Mouse (Mus musculus) liver, embryonic 13.5 days (tissue): Measurements from ENCODE around the gene Rfx1. TPM values are rescaled to one million over a fixed set of nuclear protein-coding genes. Genes with fewer than 3 reads are reported as not detected.

Source experiments
- ATAC-seq: fragments of 200-750 bp; cut with Nextera tagmentation; 2 replicates; pipeline ENCODE4 v1.8.0; 2017; ENCODE audit warnings: low read depth, mild to moderate bottlenecking, moderate number of reproducible peaks, moderate library complexity
- DNase-seq: peaks from one replicate; pipeline ENCODE4 v3.0.0; 2022
- H3K27ac ChIP-seq: fragments of 300-500 bp; sonication (generic); 2 replicates; pipeline ENCODE4 v1.5.1; 2015; ENCODE audit warnings: moderate library complexity, mild to moderate bottlenecking, inconsistent platforms
- H3K27me3 ChIP-seq: fragments of 300-500 bp; sonication (generic); 2 replicates; pipeline ENCODE4 v1.6.1; 2015; ENCODE audit warnings: mild to moderate bottlenecking, inconsistent platforms
- H3K36me3 ChIP-seq: fragments of 300-500 bp; sonication (generic); 2 replicates; pipeline ENCODE4 v1.6.1; 2015; ENCODE audit warnings: mild to moderate bottlenecking, inconsistent platforms
- H3K4me1 ChIP-seq: fragments of 300-500 bp; sonication (generic); replicated peaks from 2 replicates; pipeline ENCODE4 v1.6.1; 2015; ENCODE audit warnings: inconsistent platforms
- H3K4me2 ChIP-seq: fragments of 300-500 bp; sonication (generic); 2 replicates; pipeline ENCODE4 v1.6.1; 2015; ENCODE audit warnings: inconsistent platforms, mild to moderate bottlenecking, moderate library complexity
- H3K4me3 ChIP-seq: fragments of 300-500 bp; sonication (generic); replicated peaks from 2 replicates; pipeline ENCODE4 v1.5.1; 2015; ENCODE audit warnings: mild to moderate bottlenecking, inconsistent platforms
- H3K9ac ChIP-seq: fragments of 300-500 bp; sonication (generic); 2 replicates; pipeline ENCODE4 v1.6.1; 2015; ENCODE audit warnings: mild to moderate bottlenecking, inconsistent platforms
- H3K9me3 ChIP-seq: fragments of 300-500 bp; sonication (generic); replicated peaks from 2 replicates; pipeline ENCODE4 v1.6.1; 2016; ENCODE audit warnings: inconsistent platforms
- WGBS: fragments of 180-500 bp; shearing (Covaris S2); methylation state at CpG from one replicate; pipeline ENCODE4 v1.1.7; 2015; ENCODE audit not compliant: insufficient replicate concordance; 5-methylcytosine and 5-hydroxymethylcytosine counted together
- polyA plus RNA-seq: library from polyadenylated mRNA; unstranded; fragments of >200 nt; fragmentation: Nextera tagmentation; extraction: Ambion mirVana; gene quantifications from 2 replicates; pipeline ENCODE4 v1.2.1, GENCODE M21; 2015

The Rfx1 gene
- polyA plus RNA-seq, 1 experiment from 2014 or later = 2.4 TPM

DNA sequence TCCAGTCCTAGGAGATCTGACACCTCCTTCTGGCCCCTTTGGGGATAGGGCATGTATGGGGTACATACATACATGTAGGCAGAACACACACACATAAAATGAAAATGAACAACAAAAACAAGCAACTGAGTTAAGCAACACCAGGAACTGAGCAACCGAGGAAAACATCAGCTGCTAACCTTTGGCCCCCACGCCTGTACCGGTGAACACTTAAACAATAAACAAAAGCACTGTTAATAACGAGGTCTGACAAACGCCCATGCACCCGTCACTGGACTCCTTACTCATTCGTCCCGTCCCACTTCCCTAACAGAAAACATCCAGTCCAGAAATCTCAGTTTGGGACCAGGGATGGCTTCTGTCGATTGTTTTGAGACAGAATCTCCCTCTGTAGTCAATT lies 22.6 kb downstream of the Rfx1 start:
- H3K36me3 ChIP-seq = peaks cover 59% of the 10 kb centered on the region
- 73% methylated on average over 9 of the region's 9 CpGs for WGBS
- H3K4me1 ChIP-seq = peaks cover 4% of the 10 kb centered on the region; the same call in 1 of the 2 replicates
- DNase-seq (no peak), ATAC-seq (no peak)
- no peak overlapping the region for H3K27ac ChIP-seq
- H3K4me3 ChIP-seq = no peak overlapping the region
- H3K9ac ChIP-seq = no peak overlapping the region
- H3K9me3 ChIP-seq = no peaks in the 10 kb centered on the region
- H3K4me2 ChIP-seq = no peak overlapping the region
- H3K27me3 ChIP-seq = no peaks in the 10 kb centered on the region

DNA sequence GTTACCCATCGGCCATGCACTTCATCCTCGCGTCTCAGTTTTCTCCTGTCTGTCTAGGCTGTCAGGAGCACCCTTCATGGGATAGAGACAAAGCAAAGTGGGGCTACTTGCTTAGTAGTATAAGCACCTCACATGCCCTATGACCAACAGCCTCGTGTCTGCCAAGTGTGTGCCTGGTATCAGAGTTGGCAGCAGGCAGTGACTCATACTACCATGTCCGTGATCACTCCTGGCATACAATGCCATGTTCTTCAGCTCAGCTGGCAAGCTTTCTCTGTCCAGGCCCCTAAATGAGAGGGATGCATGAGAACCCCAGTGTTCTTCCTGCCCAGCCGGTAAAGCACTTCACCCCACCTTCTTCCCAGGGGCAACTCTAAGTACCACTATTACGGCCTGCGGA lies 24.0 kb downstream of the Rfx1 start:
- WGBS = 83% methylated on average over 8 of the region's 8 CpGs
- H3K27me3 ChIP-seq = no peaks in the 10 kb centered on the region
- H3K4me3 ChIP-seq = no peak overlapping the region
- H3K4me2 ChIP-seq = no peak overlapping the region
- no peak overlapping the region for H3K9ac ChIP-seq
- no peak for ATAC-seq
- no peak for DNase-seq
- peaks cover 64% of the 10 kb centered on the region for H3K36me3 ChIP-seq
- no peaks in the 10 kb centered on the region for H3K4me1 ChIP-seq
- no peaks in the 10 kb centered on the region for H3K9me3 ChIP-seq
- H3K27ac ChIP-seq = no peak overlapping the region

DNA sequence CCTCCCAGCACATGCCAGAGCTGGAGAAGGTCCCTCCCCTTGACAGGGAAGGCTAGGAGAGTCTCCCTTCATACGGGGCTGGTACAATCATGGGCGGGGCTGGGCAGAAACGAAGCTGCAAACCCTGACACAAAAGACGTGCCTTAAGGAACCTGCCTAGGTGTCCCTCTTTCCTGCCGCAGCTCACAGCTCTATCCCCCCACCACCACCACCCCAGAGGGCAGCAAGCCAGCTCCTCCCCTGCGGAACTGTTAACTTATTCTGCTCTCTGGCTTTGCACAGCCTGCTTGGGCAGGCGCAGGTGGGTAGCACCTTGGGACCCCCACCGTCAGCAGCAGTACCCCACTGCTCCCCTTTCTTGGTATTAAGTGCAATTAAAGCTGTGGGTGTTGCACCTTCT lies 29.4 kb downstream of the Rfx1 start:
- DNase-seq (no peak), ATAC-seq (no peak)
- H3K4me3 ChIP-seq = no peak overlapping the region
- 64% methylated on average over 8 of the region's 8 CpGs for whole genome bisulfite sequencing
- H3K4me2 ChIP-seq = no peak overlapping the region
- H3K27ac ChIP-seq = no peak overlapping the region
- H3K27me3 ChIP-seq = no peaks in the 10 kb centered on the region
- H3K9ac ChIP-seq = no peak overlapping the region
- no peaks in the 10 kb centered on the region for H3K4me1 ChIP-seq
- H3K36me3 ChIP-seq = peaks cover 81% of the 10 kb centered on the region
- no peaks in the 10 kb centered on the region for H3K9me3 ChIP-seq

DNA sequence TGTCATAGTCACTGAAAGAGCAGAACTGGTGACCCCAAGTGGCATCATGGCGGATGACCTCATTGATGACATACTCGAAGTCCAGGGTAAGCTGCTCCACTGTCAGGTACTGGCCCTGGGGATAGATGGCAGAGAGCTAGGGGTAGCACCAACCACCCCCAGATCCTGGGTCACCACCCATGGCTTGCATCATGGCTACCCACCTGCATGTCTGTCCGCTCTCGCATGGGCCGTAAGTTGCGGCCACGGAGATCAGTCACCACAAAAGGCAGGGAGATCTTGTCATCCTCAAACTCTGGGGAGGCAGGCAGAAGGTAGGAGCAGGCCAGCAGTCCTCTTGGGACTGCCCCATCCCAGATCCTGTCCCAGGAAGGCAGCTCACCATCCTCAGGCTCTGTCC lies 31.7 kb downstream of the Rfx1 start:
- no peak overlapping the region for H3K9ac ChIP-seq
- peaks cover 11% of the 10 kb centered on the region for H3K4me1 ChIP-seq
- H3K27ac ChIP-seq = no peak overlapping the region
- ATAC-seq = no peak
- no peaks in the 10 kb centered on the region for H3K27me3 ChIP-seq
- 89% methylated on average over 7 of the region's 7 CpGs for WGBS
- no peak overlapping the region for H3K4me2 ChIP-seq
- H3K4me3 ChIP-seq = no peak overlapping the region
- H3K36me3 ChIP-seq = peaks cover 79% of the 10 kb centered on the region
- DNase-seq = no peak
- H3K9me3 ChIP-seq = no peaks in the 10 kb centered on the region

DNA sequence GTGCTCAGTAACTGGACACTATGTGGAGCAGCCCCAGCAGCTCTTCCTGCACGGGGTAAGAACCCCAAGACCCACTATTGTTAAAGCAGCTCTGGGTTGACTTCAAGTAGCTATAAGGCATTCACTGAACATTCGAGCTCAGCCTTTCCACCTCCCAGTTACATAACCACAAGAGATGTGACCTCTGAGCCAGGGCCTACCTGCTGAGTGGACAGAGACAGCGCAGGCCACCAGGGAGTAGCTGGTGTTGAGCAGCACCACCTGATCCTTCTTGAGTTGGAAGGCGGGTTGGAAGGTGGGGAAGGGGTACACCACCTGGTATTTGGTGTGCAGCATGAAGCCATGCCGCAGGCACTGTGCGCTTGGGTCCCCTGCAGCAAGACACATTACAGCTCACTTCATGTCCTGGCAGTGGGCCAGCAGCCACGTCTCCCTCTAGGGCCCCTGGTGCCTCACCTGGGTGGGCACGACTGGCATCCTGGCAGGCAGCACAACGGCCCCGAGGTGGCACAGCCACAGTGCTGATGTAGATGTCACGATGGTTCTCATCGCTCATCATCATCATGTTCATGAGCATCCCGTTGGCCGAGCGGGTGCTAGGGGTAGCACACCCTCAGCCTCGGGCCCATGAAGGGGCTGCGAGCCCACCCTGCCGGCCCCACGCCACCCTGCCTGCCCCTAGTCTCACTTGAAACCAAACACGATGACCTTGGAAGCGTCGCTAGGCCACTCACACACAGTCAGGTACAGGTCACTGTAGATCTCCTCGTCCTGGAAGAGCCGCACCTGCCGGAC lies 35.0 kb downstream of the Rfx1 start:
- no peak overlapping the region for H3K4me2 ChIP-seq
- peaks cover 50% of the 10 kb centered on the region for H3K36me3 ChIP-seq
- H3K27ac ChIP-seq = no peak overlapping the region
- no peak overlapping the region for H3K4me3 ChIP-seq
- no peaks in the 10 kb centered on the region for H3K27me3 ChIP-seq
- no peaks in the 10 kb centered on the region for H3K9me3 ChIP-seq
- DNase-seq (no peak), ATAC-seq (no peak)
- 83% methylated on average over 25 of the region's 25 CpGs for whole genome bisulfite sequencing
- H3K9ac ChIP-seq = no peak overlapping the region
- H3K4me1 ChIP-seq = peaks cover 33% of the 10 kb centered on the region

DNA sequence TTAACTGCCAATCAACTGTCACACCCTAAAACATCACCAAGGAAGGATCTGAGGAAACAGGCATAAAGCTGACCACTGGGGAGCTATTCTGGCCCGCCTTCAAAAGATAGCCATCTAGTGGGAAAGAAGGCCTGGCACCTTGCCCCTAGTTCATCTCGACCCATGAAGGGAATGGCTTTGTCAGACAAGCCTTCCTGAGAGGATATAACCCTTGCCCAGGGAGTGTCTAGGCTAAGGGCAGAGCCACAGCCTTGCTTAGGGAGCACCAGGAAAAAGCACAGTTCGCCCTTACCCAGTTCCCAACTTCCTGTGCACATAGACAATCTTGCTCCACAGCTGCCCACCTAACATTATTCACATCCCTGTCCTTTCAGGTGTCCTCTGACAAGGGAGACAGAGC lies 37.0 kb downstream of the Rfx1 start:
- H3K9ac ChIP-seq = peak overlapping the region; percentile 81
- H3K4me3 ChIP-seq = peak overlapping the region; percentile 76
- H3K27ac ChIP-seq = peak overlapping the region; percentile 70
- peak overlapping the region; percentile 92 for H3K4me2 ChIP-seq
- H3K9me3 ChIP-seq = no peaks in the 10 kb centered on the region
- H3K27me3 ChIP-seq = no peaks in the 10 kb centered on the region
- peaks cover 33% of the 10 kb centered on the region for H3K4me1 ChIP-seq
- ATAC-seq = no peak
- 39% methylated on average over 3 of the region's 3 CpGs for WGBS
- H3K36me3 ChIP-seq = peaks cover 31% of the 10 kb centered on the region
- DNase-seq = no peak

DNA sequence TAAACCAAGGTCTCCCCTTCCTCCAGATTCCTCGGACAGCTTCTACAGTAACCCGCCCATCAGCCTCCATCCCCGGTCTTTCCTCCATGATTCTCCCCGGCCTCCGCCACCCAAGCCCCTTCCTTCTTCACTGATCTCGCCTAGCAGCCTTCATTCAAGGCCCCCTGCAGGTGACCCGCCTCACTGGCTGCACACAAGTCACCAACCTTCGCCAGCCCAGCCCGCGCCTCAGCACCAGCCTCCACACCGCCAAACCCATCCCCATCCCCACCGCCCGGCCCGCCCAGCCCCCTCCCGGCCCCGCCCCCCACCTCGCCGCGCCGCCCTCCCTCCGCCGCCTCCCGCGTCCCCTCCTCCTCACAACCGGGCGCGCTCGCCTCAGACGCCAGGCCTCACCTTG lies 37.6 kb downstream of the Rfx1 start:
- ATAC-seq = peak; percentile 71
- WGBS = under 1% methylated on average over 28 of the region's 29 CpGs

DNA sequence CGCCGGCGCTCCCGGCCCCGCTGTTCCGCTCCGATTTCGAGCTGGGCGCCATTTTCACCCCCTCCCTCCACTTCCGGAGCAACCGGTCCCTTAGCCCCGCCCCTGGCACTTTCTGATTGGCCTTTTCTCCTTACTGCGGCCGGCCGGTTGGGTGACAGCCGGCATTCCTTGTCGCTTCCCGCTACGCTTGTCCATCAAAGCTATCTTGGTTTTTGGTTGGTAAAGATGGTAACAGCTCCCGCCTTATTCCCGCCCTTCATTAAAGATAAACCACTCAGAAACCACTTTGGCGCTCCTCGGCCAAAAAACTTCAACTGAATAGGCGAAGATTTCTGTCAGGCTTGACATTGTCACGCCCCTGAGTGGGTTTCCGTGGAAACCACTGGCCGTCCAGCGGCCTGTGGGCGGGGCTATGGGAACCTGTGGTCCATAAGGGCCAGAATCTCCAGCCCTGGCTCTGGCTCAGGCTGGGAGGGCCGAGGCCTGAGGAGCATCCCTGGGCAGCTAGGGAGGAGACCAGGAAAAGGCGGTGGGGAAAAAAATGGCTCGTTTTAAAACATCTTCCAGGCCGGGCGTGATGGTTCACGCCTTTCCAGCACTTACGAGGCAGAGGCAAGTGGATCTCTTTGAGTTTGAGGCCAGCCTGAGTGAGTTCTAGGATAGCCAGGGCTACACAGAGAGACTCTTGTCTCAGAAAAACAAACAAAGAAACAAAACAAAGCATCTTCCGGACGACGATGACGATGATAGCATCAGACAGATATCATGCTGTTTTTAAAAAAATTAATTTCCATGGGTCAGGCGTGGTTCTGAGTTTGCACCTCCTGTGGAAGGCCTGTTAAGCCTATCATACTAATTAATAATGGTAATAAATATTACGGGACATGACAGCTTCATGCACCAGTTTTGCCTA lies 38.3 kb downstream of the Rfx1 start, which contains the start of gene Dcaf15:
TSS of gene Dcaf15 (minus strand) at position 72 of the 913 bp plus-strand sequence.
- ATAC-seq (peak; percentile 96), DNase-seq (peak; percentile 97)
- no peaks in the 10 kb centered on the region for H3K27me3 ChIP-seq
- H3K4me1 ChIP-seq = peaks cover 33% of the 10 kb centered on the region
- H3K4me2 ChIP-seq = peak within 1 kb of the TSS; percentile 92
- H3K9me3 ChIP-seq = no peaks in the 10 kb centered on the region
- WGBS = 7% methylated on average over 42 of the region's 42 CpGs
- H3K9ac ChIP-seq = peak within 1 kb of the TSS; percentile 81
- H3K36me3 ChIP-seq = peaks cover 22% of the 10 kb centered on the region
- peak within 1 kb of the TSS; percentile 70 for H3K27ac ChIP-seq
- H3K4me3 ChIP-seq = peak within 1 kb of the TSS; percentile 76

More for the DNA sequence above, 37.6 kb downstream of the Rfx1 start:
- peak overlapping the region; percentile 70 for H3K27ac ChIP-seq
- peak overlapping the region; percentile 92 for H3K4me2 ChIP-seq
- peak overlapping the region; percentile 76 for H3K4me3 ChIP-seq
- H3K9ac ChIP-seq = peak overlapping the region; percentile 81
- no peaks in the 10 kb centered on the region for H3K9me3 ChIP-seq
- DNase-seq = peak; percentile 63
- H3K36me3 ChIP-seq = peaks cover 26% of the 10 kb centered on the region
- peaks cover 33% of the 10 kb centered on the region for H3K4me1 ChIP-seq
- no peaks in the 10 kb centered on the region for H3K27me3 ChIP-seq

DNA sequence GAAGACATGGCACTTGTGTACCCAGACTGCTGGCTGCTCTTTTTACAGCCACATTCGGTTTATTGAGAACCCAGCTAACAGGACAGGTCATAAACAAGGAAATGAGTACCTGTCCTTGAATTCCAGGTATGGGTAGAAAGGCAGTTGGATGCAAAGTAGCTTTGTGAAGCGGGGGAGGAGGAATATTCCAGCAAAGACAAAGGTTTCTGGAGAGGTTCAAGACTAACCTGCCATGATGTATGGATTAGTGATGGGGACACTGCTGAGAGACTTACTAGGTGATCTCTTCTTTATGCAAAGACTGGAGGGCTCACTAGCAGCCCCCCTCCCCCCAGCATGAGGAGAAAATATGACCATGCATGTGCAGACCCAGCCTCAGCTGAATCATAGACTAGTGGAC lies 39.0 kb downstream of the Rfx1 start:
- Histone ChIP-seq H3K4me2 (peak overlapping the region; percentile 74), H3K27ac (no peak overlapping the region), H3K9me3 (no peaks in the 10 kb centered on the region), H3K9ac (peak overlapping the region; percentile 57; the same call in 1 of the 2 replicates), H3K27me3 (no peaks in the 10 kb centered on the region), H3K4me3 (peak overlapping the region; percentile 76), H3K36me3 (peaks cover 20% of the 10 kb centered on the region), H3K4me1 (peaks cover 33% of the 10 kb centered on the region)
- no peak for ATAC-seq
- DNase-seq = no peak
- WGBS = 70% methylated on average over 2 of the region's 2 CpGs

DNA sequence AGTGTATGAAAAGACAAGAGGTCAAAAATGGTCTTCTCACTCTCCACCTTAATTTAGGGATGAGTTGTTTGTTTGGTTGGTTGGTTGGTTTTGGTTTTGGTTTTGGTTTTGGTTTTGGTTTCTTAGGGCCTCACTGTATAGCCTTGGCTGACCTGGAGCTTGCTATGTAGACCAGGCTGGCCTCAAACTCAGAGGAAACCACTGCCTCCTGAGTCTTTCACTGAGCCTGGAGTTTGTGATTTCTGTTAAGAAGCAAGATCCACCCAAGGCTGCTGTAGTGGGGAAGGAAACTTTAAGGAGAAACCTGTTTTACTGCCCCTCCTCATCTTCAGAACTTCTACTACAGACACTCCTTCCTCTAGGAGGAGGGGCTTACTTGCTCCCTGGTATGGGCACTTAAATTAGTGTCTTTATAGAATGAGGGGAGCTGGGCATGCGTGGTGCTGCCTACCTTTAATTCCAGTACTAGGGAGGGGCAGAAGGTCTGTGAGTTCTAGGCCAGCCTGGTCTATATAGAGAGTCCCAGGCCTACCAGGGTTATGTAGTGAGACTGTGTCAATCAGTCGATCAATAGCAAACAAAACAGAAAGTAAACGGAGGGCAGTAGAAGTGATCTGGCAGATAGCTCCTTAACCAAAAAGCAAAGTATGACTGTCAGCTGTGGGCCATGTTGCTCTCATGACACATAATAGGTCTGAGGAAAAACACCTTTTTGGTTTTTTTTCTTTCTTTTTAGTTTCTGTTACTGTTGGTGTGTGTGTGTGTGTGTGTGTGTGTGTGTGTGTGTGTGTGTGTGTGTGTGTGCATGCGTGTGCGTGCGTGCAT lies 39.8 kb downstream of the Rfx1 start:
- no peak overlapping the region for H3K4me2 ChIP-seq
- H3K27me3 ChIP-seq = no peaks in the 10 kb centered on the region
- H3K9ac ChIP-seq = no peak overlapping the region
- peaks cover 33% of the 10 kb centered on the region for H3K4me1 ChIP-seq
- H3K27ac ChIP-seq = no peak overlapping the region; the same call in 1 of the 2 replicates
- H3K36me3 ChIP-seq = peaks cover 14% of the 10 kb centered on the region
- H3K4me3 ChIP-seq = no peak overlapping the region
- ATAC-seq (no peak), DNase-seq (no peak)
- 83% methylated on average over 6 of the region's 6 CpGs for WGBS
- no peaks in the 10 kb centered on the region for H3K9me3 ChIP-seq

DNA sequence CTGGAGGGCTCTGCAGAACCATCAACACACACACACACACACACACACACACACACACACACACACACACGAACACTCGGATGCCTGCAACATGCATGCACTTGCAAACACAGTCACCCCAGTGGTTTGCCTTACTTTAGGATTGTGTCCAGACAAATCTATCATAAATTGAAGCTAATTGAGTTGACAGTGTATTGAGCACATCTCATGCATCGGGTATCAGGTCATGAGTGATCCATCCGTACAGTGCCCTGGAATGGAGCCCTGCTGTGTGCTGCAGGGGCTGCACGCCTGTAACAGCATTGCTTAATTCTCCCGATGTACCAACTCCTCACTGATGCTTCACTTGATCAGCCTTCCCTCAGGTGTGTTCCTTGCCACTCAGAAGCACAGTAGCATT lies 49.0 kb downstream of the Rfx1 start:
- no peak overlapping the region for H3K27ac ChIP-seq
- H3K27me3 ChIP-seq = no peaks in the 10 kb centered on the region
- H3K4me2 ChIP-seq = no peak overlapping the region
- DNase-seq (no peak), ATAC-seq (no peak)
- H3K9me3 ChIP-seq = no peaks in the 10 kb centered on the region; the same call in 1 of the 2 replicates
- no peak overlapping the region for H3K9ac ChIP-seq
- 69% methylated on average over 6 of the region's 6 CpGs for WGBS
- no peaks in the 10 kb centered on the region for H3K36me3 ChIP-seq
- H3K4me3 ChIP-seq = no peak overlapping the region
- H3K4me1 ChIP-seq = no peaks in the 10 kb centered on the region
